Mouse (Mus musculus) CH12.LX (cell line): ENCODE data around the gene Prkcd.

ENCODE experiments used
- CHD2 ChIP-seq: IDR thresholded peaks from 2 replicates; pipeline ENCODE4 v1.6.1; 2011; ENCODE audit warnings: low read length, improper control_type of control experiment
- CTCF ChIP-seq, 2 experiments: IDR thresholded peaks in 1 of 2; conservative IDR thresholded peaks in 1 of 2; 2 replicates each; pipeline ENCODE4 v1.5.1; 2011 to 2012; ENCODE audit warnings: low read depth in 2 of 2, low read length in 2 of 2, improper control_type of control experiment in 1 of 2, inconsistent platforms in 1 of 2, mild to moderate bottlenecking in 1 of 2, moderate library complexity in 1 of 2
- EP300 ChIP-seq: IDR thresholded peaks from 2 replicates; pipeline ENCODE4 v1.6.1; 2011; ENCODE audit warnings: low read length, improper control_type of control experiment
- JUND ChIP-seq: conservative IDR thresholded peaks from 2 replicates; pipeline ENCODE4 v1.6.1; 2011; ENCODE audit warnings: low read depth, low read length, improper control_type of control experiment
- POLR2A ChIP-seq: IDR thresholded peaks from 2 replicates; pipeline ENCODE4 v1.6.1; 2011; ENCODE audit warnings: low read depth, mild to moderate bottlenecking, improper control_type of control experiment, low read length
- SMC3 ChIP-seq: IDR thresholded peaks from 2 replicates; pipeline ENCODE4 v1.6.1; 2011; ENCODE audit warnings: low read depth, low read length, improper control_type of control experiment
- UBTF ChIP-seq: IDR thresholded peaks from 2 replicates; pipeline ENCODE4 v1.6.1; 2012; ENCODE audit warnings: low read depth, mild to moderate bottlenecking, inconsistent platforms, low read length, improper control_type of control experiment, moderate library complexity
- ZMIZ1 ChIP-seq: IDR thresholded peaks from 2 replicates; pipeline ENCODE4 v1.6.1; 2012; ENCODE audit warnings: low read depth, mild to moderate bottlenecking, inconsistent platforms, low read length, improper control_type of control experiment

DNA sequence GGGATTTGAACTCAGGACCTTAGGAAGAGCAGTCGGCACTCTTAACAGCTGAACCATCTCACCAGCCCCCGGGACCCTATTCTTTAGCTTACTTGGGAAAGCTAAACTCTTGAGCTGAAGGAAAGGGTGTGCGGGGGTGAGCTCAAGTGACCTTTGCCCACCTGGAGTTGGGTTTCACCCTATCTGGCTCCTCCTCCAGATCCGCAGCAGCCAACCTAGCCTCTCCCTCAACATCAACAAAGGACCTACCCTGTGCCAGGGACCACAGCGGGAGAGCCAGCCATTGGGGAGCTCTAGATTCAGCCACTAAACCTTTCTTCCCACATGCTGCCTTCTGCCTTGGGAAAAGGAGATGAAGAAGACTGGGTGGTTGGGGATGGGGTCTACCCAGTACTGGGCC, 2.2 kb upstream of the Prkcd start:
- TF ChIP-seq SMC3 (no peak), ZMIZ1 (no peak), JUND (no peak), CTCF (conservative IDR thresholded peaks at IDR 0.05 in 1 of 2, IDR thresholded peaks at IDR 0.05 in 1 of 2; ENCODE audit: low read depth in 2 of 2, low read length in 2 of 2) (no peak), UBTF (no peak), EP300 (no peak), POLR2A (no peak), CHD2 (no peak)
